Mouse (Mus musculus) cerebellum, adult 2 months (tissue): Measurements from ENCODE around the gene Hist1h2bk.

Source experiments
- CTCF ChIP-seq: fragments of 200-500 bp; IDR thresholded peaks from 2 replicates; pipeline ENCODE4 v1.5.1; 2011; ENCODE audit warnings: low read depth, mild to moderate bottlenecking, control low read depth, low read length, moderate library complexity, borderline replicate concordance; ENCODE audit not compliant: insufficient read depth
- POLR2A ChIP-seq: fragments of 200-500 bp; IDR thresholded peaks from 2 replicates; pipeline ENCODE4 v1.6.1; 2011; ENCODE audit warnings: low read length, control low read depth, borderline replicate concordance; ENCODE audit not compliant: insufficient read depth

DNA sequence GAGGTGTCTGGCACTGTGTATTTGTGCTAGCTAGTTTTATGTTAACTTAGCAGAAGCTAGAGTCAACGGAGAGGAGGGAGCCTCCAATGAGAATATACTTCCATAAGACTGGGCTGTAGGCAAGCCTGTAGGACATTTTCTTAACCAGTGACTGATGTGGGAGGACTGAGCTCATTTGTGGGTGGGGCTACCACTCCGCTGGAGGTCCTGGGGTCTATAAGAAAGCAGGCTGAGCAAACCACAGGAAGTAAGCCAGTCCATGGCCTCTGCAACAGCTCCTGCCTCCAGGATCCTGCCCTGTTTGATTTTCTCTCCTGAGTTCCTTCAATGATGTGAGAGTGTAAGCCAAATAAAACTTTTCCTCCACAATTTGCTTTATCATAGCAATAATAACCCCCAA, 9.6 kb downstream of the Hist1h2bk start:
- no peak for TF ChIP-seq CTCF
- no peak for TF ChIP-seq POLR2A
